Mouse (Mus musculus) telencephalon, adult 2 months (tissue): ENCODE measurements at regions not wholly inside any gene's neighbourhood (a gene's known extent, or its start where the extent isn't known, plus 50 kb on each side); places are given as distances from the start of the nearest gene placed in this dataset.

Experiments used
- DNase-seq: peaks from one replicate; pipeline ENCODE4 v3.0.0-alpha.2; 2011; ENCODE audit warnings: low read depth, low spot score

DNA sequence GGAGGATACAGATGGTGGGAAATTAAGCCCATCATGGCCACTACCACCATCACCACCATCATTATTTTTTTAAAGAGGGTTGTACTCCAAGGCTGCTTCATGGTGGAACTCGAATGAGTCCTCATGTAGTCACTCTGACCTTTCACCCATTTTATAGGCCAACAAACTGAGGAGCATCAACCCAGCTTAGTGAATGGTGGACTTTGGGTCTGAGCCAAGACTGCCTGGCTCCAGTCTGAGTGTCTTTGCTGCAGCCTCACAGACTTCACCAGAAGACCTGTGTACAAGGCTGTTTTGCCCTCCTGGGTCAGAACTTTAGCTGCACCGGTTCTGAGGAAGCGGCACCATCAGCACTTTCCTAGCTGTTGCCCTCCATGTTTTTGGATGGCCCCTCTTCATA is 184.4 kb downstream of the Emx2 start:
- no peak for DNase-seq

DNA sequence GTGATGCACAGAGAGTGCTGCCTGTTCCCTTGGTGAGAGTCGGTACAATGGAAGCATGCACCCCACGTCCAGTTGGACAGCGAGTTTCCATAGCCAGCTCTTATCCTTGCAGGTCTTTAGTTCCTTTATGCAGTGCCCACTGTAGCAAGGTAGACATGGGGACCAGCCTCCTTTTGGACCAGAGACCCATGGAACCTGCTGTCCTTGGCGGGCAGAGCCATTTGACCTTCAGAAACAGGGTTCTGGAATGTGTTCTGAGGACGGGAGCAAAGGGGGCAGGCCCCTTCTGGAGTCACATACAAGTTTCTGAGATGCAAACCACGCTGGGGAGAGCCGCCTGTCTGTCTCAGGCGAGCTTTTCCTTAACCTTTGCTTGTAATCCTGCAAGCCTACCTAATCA is 188.1 kb downstream of the Emx2 start:
- DNase-seq, result no peak

DNA sequence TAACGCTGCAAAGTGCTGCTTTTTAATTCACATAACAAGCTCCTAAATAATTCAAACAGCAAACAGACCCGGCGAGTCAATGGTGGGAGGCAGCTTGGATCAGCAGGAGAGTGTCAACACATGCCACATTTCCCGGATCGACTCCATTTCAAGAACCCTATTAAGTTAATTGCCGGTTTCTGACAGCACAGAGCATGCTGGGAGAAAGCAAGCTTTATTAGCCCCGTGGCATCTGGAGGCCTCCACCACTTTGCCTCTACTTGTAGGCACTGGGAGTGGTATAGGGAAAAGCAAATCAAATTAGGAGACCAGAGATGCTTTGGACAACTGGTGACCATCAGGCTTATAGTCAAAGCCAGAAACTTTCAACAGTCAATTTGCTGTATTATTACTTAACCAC is 188.5 kb downstream of the Emx2 start:
- DNase-seq, result no peak

DNA sequence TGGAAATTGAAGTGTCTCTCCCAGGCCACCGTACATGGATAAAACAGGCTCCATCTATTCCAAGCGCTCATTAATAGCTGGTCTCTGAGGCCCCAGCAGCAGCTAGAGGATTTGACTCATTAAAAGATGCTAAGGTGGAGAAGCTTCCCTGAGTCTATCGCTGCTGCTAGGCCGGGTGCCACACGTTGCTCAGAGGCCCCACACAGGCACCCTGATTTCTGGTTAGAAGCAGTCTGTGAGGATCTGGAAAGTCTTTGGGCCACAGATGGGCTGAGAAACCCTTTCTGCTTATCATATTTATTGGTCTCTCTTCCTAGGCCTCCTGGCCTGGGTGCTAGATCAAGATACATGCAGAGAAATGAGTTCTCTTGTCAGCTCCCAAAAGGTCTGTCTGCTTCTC is 191.2 kb downstream of the Emx2 start:
- DNase-seq, result no peak

GRCm38 (mm10) chr19:59650611-59651329 is 192.6 kb downstream of the Emx2 start:
- peak; percentile 23 for DNase-seq

- no peak for DNase-seq
Measured at GRCm38 (mm10) chr19:59653631-59654367, 195.6 kb downstream of the Emx2 start.

GRCm38 (mm10) chr19:59655321-59655720 is 197.1 kb downstream of the Emx2 start:
- no peak for DNase-seq

GRCm38 (mm10) chr19:59669793-59670192 is 211.6 kb downstream of the Emx2 start:
- no peak for DNase-seq

GRCm38 (mm10) chr19:59673537-59673936 is 215.4 kb downstream of the Emx2 start:
- DNase-seq, result no peak

DNA sequence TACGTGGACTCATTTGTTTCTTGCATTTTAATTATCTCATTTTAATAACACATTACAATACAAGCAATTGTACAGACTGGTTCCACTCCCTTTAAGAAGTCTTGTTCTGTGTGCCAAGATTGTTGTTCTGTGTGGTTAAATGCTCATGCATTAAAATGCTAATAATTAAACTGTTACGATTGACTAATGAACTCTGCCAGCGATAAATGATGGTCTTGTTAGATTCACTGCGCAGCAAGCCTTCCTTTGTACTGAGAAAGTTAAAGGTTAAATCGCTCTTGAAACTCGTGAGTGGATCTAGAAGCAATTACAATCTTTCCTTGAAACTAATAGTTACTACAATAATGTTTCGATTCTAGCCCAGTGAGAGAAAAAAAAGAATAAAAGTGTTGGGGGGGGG is 221.0 kb downstream of the Emx2 start:
- no peak for DNase-seq

DNA sequence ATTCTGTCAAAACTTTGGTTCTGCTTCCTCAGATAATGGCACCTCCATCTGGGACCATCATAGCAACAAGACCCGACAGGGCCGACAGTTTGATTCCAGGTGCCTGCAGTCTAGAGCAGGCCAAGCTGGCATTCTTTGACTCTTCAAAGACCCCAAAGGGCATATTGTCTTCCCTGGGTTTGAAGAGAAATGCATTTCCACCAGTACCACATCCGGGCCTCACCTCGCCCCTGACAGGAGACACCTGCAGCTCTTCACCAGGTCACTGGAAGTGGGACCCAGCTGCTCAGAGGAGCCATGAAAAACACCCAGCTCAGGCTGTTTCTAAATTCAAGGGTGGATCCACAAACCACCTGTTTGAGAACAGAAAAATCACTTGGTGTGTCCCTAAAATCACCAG is 222.2 kb downstream of the Emx2 start:
- no peak for DNase-seq

DNA sequence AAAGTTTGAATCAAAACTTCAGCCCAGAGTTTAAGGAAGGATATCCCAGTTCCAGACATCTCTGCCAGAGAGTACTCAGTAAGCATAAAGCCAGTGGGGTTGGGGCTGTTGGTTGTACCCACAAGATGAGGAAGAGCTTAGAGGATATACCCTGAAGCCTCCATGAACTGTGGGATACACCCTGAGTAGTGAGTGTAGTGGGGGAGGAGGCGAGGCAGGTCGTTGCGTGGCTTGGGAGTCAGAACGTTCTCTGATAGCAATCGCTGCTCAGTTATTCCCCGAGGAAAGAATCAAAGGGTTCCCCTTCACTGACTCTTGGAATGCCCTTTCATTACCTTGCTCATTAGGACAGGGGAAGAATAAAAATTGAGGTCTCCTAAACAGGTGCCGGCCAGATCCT is 226.1 kb downstream of the Emx2 start:
- DNase-seq, result no peak

- DNase-seq, result no peak
Measured at GRCm38 (mm10) chr19:59685826-59686717, 227.9 kb downstream of the Emx2 start.

- DNase-seq, result no peak
Measured at GRCm38 (mm10) chr19:59687206-59687605, 229.0 kb downstream of the Emx2 start.

- no peak for DNase-seq
Measured at GRCm38 (mm10) chr19:59687681-59688080, 229.5 kb downstream of the Emx2 start.

GRCm38 (mm10) chr19:59691541-59692096 is 233.4 kb downstream of the Emx2 start:
- DNase-seq, result no peak

GRCm38 (mm10) chr19:59697628-59698027 is 239.5 kb downstream of the Emx2 start:
- DNase-seq, result no peak

- DNase-seq, result no peak
Measured at GRCm38 (mm10) chr19:59700187-59700586, 242.0 kb downstream of the Emx2 start.

GRCm38 (mm10) chr19:59707106-59707505 is 236.3 kb downstream of the Rab11fip2 start:
- DNase-seq, result no peak

- no peak for DNase-seq
Measured at GRCm38 (mm10) chr19:59709180-59709579, 234.3 kb downstream of the Rab11fip2 start.

GRCm38 (mm10) chr19:59715086-59715485 is 228.4 kb downstream of the Rab11fip2 start:
- DNase-seq, result no peak
